Mouse (Mus musculus): Measurements from ENCODE around the gene Kank4.
A peak's percentile ranks its signal among the peaks of the same experiment; 100 is the strongest.

- TF ChIP-seq POLR2A (IDR thresholded peaks at IDR 0.05; ENCODE audit: insufficient read depth, low read length): peak; percentile 94
- TF ChIP-seq CTCF (IDR thresholded peaks at IDR 0.05; ENCODE audit: low read depth, low read length): no peak
These were observed 90.6 kb downstream of the Kank4 start, which contains the start of gene L1td1 for GRCm38 (mm10) chr4:98726590-98727237.

All from ES-Bruce4 (cell line).